Mouse (Mus musculus) lung, adult 2 months (tissue): ENCODE measurements around the gene Tspan13.

Source experiments
- CTCF ChIP-seq: fragments of 200-500 bp; IDR thresholded peaks from 2 replicates; pipeline ENCODE4 v1.5.1; 2011; ENCODE audit warnings: mild to moderate bottlenecking, low read length, control low read depth; ENCODE audit not compliant: insufficient read depth
- POLR2A ChIP-seq: fragments of 200-500 bp; IDR thresholded peaks from 2 replicates; pipeline ENCODE4 v1.6.1; 2011; ENCODE audit warnings: low read depth, mild to moderate bottlenecking, control low read depth, low read length, borderline replicate concordance; ENCODE audit errors: extremely low read depth

- no peak for TF ChIP-seq POLR2A
- TF ChIP-seq CTCF, result no peak
Observed at GRCm38 (mm10) chr12:36007581-36007980, 34.7 kb downstream of the Tspan13 start.
